In the genomic region with DNA sequence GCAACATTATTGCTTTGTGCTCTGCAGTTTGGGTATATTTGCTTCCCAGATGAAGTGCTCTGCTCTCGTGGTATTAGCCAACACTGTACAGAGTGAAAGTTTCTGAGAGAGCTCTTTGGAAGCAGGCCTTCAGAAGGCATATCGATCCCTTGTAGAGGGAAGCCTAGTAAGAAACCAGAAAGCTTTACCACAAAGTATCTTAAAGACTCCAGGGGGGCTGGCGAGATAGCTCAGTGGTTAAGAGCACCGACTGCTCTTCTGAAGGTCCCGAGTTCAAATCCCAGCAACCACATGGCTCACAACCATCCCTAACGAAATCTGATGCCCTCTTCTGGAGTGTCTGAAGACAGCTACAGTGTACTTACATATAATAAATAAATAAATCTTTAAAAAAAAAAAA, we compare ENCODE assay signal across 4 mouse cellular contexts. TPM values are rescaled to one million over a fixed set of nuclear protein-coding genes. Genes with fewer than 3 reads are reported as not detected.
"Had no signal": no experiment of that assay in that cellular context is flagged by ENCODE, and none has a peak within 500 bp of the region (broad histone marks: within the 10 kb centered on the region; RNA-seq: fewer than 3 reads in every experiment).

No protein-coding gene starts in this region.

RNA-seq across cellular contexts. Expression of a gene that starts 52.4 kb away (rescaled TPM):
- total RNA-seq: common myeloid progenitor, adult 5-6 weeks; gastrocnemius, adult 2 months; gastrocnemius, postnatal 25 days; granulocyte monocyte progenitor cell, adult 5-6 weeks had no signal
